Mouse (Mus musculus) embryo, embryonic 11 days (tissue): Measurements from ENCODE around the gene Ptgis.

ENCODE experiments used
- DNase-seq: peaks from one replicate; pipeline ENCODE4 v3.0.0-alpha.2; 2015

Ptgis gene

GRCm38 (mm10) chr2:167263040-167263810 is 22.8 kb upstream of the Ptgis start:
- no peak for DNase-seq

- no peak for DNase-seq
These were observed 22.0 kb upstream of the Ptgis start for GRCm38 (mm10) chr2:167262433-167262832.

DNA sequence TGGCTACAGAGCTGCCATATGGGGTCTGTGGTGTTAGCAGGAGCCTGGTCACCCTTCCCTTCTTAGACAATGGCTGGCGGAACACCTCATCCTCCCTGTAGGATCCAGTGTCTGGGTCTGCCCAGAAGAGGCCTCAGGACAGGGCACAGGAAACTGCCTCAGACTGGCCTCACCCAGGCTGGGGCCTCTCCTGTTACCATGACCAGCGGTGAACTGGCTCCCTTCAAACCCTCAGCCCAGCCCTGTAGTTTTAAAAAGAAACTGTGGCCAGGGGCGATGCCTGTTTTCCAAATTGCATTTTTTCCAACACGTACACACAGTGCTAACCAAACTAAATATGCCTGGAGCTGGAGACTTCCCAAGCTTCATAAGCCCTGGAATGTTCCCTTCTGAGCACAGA is 20.7 kb upstream of the Ptgis start:
- no peak for DNase-seq

GRCm38 (mm10) chr2:167257790-167258189 is 17.4 kb upstream of the Ptgis start:
- DNase-seq = no peak

GRCm38 (mm10) chr2:167254808-167255207 is 14.4 kb upstream of the Ptgis start:
- no peak for DNase-seq

DNA sequence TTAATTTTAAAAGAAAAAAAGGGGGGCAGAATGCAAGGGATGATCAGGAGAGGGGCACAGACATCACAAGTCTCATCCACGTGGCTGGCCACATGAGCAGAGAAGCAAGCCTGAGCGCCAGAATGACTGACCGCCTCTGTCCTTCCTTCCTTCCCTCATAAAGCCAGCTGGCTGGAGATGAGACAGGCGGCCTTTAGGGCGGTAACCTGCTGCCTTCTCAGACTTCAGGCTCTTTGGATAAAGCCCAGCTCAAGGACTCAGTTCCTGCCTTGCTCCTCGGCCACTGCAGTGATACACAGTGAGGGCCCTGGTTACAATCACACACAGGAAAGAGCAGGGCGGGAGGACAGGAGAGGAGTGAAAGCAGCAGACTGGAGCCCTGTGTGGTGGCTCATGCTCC is 13.8 kb upstream of the Ptgis start:
- no peak for DNase-seq

- DNase-seq = no peak
These were observed 13.1 kb upstream of the Ptgis start for GRCm38 (mm10) chr2:167253476-167253875.

DNA sequence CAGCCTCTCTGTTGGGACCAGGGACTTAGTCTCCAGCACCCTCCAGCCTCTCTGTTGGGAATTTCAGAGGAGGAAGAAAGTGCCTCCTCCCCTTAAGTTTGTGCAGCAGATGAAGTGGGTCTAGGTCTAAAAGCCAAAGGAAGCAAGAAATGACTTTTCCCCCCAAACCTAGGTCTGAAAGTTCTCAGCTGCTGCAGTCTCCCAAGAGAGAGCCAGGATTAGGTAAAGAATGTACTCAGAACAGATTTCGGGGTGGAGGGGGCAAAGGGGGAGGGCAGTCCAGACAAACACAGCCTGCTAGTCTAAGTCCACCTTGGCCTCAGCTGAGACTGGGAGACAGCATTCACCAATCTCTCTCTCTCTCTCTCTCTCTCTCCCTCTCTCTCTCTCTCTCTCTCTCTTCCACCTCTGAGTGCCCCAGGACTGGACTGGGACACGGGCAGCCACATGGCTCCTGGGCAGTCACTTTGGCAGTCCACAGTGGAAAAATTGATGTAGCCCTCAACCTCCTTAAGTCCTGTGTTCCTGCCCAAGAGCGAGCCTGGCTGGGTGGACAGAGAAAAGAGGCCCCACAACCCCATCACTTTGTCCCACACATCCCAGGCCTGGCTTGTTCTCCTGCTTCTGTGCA is 11.8 kb upstream of the Ptgis start:
- no peak for DNase-seq

DNA sequence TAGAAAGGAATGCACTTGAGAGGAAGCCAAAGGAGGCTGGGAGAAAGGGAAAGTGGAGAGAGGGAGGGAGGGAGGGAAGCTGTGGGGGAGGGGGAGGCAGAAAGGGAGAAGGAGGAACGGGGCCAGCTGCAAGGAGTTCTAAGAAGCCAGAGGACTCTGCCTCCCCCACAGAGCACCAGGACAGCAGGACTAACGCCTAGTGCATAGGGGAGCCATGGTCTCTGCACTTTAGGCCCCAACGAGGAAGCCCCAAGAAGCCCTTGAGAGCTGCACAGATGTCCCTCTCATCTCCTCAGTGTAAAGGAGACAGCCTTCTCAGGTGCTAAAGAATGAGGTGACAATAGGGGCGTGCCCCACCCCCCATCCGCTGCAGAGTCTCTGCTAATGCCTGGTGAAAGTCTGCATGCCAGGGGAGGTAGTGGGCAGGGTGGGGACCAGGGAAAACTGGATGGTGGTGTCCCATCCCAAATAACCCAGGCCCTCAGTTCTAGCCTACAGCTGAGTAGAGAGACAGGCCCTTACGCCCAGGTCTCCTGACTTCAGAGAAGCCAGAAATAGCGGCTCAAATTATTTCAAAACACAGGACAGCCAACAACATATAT is 10.4 kb upstream of the Ptgis start:
- DNase-seq = no peak

DNA sequence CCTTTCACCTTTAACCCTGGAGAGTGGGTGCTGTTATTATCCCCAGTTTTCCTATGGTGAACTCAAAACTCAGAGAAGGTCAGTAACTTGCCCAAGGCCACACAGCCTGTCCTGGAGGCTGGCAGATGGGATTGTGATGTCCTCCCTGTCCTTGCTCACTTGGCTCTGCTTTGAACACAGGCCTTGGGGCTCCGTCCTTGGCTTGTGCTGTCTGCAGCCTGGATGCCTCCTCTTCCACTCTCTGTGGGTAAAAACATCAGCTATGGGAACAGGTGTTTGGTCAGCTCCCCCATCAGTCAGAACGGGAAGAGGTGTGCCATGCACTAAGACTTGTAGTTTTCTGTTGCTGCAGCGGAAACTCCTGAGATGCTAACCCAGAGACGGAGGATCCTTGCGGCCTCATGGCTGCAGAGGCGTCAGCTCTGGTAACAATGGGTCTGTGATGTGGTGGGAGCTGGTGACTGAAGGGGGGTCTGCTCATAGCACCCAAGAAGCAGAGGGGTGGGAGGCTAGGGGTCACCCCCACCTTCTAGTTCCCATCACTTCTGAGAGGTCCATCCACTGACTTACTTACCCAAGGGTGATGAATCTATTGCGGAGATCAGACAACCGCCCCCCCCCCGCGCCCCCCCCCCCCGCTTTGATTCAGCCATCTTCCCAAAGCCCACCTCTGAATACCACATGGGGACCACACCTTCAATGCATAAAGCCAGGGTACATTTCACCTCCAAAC is 9.8 kb upstream of the Ptgis start:
- no peak for DNase-seq

- no peak for DNase-seq
These were observed 9.2 kb upstream of the Ptgis start for GRCm38 (mm10) chr2:167249591-167249990.

- DNase-seq = no peak
These were observed 7.4 kb upstream of the Ptgis start for GRCm38 (mm10) chr2:167247823-167248222.

- DNase-seq = no peak
These were observed 6.3 kb upstream of the Ptgis start for GRCm38 (mm10) chr2:167246704-167247103.

GRCm38 (mm10) chr2:167244892-167245291 is 4.5 kb upstream of the Ptgis start:
- no peak for DNase-seq

DNA sequence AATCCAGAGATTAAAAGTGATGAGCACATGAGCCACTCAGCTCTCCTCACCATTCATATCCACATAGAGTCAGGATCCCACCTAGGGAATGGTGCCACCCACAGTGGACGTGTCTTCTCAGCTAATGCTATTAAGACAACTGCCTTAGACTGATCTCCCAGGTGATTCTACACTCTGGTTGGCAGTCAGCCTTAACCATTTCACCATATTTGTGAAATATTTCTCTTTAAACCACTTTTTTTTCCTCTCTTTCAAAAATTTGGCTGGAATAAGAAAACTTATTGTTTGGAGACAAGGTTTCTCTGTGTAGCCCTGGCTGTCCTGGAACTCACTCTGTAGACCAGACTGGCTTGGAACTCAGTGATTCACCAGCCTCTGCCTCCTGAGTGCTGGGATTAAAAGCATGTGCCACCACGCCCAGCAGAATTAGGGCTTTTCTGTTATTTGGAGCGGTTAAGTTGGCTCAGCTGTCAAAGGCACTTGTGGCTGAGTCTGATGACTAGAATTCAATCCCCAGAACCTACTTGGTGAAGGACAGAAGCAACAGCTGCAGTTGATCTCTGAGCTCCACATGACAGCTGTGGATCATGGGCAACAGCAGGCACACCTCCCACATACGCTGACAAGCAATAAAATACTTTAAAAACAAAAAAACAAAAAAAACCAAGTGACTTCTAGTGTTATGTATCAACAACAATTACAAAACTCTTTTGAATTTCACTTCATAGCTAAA is 3.6 kb upstream of the Ptgis start:
- no peak for DNase-seq

- peak; percentile 68 for DNase-seq
These were observed 1.1 kb downstream of the Ptgis start for GRCm38 (mm10) chr2:167239262-167239661.

- DNase-seq = no peak
These were observed 3.2 kb downstream of the Ptgis start for GRCm38 (mm10) chr2:167237224-167237623.

- no peak for DNase-seq
These were observed 4.2 kb downstream of the Ptgis start for GRCm38 (mm10) chr2:167236174-167236573.

DNA sequence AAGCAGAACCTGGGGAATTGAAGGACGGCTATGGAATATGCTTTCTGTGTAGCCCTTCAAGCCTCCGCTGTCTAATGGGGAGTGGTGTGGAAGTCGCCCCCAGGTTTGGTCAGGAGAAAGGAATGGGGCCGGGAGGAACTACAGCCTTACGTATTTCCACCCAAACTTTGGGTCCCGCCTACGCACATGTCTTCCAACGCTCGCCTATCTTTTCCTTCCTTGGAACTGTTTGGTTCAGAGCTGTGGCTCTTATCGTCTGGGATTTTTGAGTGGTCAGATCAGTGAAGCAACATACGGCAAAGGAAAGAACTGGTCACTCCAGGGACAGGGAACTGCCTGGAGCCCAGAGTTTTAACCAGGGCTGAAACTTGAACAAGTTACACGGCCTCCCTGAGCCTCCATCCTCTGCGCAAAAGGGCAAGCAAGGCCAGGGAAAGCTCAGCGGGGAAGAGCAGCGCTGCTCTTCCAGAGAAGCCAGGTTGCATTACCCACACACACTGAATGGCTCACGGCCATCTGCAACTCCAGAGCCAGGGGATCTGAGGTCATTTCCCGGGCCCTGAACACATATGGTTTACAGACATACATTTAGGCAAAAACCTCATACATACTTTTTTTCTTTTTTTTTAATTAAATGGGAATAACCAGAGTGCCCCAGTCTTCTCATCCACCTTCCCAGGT is 4.9 kb downstream of the Ptgis start:
- peak; percentile 14 for DNase-seq

- DNase-seq = peak; percentile 36
These were observed 6.6 kb downstream of the Ptgis start for GRCm38 (mm10) chr2:167233771-167234170.

DNA sequence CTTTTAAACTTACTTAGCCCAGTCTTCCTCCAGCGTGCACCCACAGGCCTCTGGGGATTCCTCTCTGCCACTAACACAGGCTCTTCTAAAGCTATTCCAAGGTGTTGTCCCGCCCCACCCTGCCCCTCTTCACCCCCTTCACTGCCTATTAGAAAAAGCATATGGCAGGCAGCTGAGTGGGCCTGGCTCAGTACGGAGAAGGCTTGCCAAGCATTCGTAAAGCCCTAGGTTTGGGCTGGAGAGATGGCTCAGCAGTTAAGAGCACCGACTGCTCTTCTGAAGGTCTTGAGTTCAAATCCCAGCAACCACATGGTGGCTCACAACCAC is 7.4 kb downstream of the Ptgis start:
- no peak for DNase-seq
